Mouse (Mus musculus): ENCODE measurements around the gene Hbs1l. TPM values are rescaled to one million over a fixed set of nuclear protein-coding genes. Genes with fewer than 3 reads are reported as not detected.

The Hbs1l gene
- 10 to 100 TPM; 70.1 to 74.9 TPM for total RNA-seq (2021)

DNA sequence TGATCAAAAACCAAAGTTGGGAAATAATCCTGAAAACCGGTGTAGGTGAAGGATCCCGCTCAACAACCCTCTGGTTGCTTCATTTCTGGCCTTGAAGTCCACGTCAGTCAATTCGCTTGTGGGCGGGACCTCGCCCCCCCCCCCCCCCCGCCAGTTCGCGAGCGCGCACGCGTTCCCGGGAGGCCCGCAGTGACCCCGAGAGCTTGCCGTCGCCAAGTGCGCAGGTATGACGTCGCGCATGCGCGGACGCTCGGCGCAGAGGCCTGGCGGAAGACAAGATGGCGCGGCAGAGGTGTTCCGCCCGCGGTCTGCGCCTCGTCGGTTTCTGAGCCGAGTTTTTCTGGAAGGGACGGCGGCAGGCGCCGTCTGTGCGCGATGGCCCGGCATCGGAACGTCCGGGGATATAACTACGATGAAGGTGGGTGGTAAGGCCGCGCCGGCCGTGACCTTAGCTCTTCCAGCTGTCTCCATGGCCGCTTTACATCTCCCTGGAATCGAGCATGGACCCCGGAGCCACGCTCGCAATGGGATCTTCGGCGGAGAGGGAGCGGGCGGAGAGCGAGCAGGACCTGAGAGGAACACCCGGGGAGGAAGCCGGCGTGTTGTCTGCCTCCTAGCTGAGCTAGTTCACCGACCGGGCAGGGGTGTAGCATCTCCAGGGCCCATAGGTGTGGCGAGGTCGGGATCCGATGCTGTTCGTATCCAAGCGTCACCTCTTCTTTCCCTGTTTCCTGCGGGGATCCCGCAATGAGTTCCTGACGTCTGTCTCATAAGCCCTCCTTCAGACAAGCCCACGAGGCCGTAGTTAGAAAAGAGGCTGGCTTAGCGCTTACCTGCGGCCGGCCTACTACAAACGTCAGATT is at the start of gene Hbs1l:
Gene Hbs1l, plus strand, starts transcription at position 221 of the 863 bp plus-strand sequence.
- intact Hi-C loops (cut with DNase I): no loop called here
- DNase-seq (ENCODE audit: low spot score): peak; percentile 85

DNA sequence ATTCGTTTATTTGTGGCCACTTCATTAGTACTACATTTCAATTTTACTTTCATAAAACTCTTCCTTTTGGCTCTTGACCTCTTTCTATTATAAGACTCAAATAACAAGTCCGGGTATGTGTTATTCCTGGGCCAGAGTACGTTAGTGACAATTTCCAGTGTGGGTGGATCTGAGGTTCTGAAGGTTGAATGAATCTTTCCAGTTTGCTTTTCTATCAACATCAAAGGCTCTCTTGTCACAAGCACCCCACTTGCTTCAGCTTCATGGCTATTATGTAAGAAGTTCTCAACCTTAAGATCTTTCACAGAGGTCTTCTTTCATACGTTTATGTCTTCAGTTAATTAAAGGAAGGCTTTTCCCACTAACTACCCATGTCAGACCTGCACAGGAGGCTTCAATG is 47.2 kb upstream of the Hbs1l start:
- DNase-seq (ENCODE audit: low spot score): no peak
- intact Hi-C loops (cut with DNase I): no loop called here

DNA sequence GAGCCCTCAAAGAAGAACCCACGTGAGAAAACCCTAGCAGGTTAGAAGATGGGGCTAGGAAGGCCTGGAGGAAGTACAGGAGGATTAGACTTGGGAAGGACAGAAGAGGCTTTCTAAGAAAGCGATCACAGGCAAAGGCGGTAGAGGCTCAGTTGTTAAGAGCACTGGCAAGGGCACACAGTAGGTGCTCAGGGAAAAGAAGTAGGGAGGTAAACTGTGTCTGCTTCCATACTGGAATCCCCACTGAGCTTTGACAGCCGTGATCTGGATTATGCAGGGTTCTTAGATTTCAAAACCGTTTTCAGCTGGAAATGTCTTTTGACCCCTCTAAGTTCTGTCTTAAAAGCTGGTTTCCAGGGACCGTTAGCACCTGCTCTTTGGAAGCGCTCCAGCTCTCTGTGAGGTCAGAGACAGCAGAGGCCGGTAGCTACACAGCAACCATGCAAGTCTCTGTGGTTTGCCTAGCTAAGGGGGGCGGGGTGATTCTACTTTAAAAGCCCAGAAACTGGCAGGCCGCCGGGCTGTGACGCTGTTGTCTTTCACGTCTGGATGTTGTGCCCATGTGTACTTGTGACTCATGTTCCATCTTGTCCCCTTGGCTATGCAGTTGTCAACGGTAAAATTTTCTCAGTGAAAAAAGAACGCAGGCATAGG is 43.8 kb upstream of the Hbs1l start:
- intact Hi-C loops (cut with DNase I): no loop called here
- DNase-seq (ENCODE audit: low spot score): no peak

DNA sequence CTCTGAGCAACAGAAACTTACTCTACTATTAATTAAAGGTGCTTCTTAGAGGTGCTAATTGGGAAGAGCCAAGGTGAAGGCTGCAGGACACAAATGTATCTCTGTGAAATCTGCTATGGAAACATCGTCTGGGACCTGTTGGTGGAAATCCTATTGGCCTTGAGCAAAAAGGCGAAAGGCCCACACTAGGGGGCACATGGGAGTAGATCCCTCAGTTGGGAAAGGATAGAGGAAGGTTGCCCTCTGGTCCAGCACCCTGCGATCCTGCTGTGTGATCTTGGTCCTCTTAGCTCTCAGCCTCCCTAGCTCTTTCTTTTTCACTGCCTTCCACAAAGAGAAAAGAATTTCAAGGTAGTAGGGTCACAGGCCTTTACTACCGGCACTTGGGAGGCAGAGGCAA is 43.0 kb upstream of the Hbs1l start:
- DNase-seq (ENCODE audit: low spot score): no peak

DNA sequence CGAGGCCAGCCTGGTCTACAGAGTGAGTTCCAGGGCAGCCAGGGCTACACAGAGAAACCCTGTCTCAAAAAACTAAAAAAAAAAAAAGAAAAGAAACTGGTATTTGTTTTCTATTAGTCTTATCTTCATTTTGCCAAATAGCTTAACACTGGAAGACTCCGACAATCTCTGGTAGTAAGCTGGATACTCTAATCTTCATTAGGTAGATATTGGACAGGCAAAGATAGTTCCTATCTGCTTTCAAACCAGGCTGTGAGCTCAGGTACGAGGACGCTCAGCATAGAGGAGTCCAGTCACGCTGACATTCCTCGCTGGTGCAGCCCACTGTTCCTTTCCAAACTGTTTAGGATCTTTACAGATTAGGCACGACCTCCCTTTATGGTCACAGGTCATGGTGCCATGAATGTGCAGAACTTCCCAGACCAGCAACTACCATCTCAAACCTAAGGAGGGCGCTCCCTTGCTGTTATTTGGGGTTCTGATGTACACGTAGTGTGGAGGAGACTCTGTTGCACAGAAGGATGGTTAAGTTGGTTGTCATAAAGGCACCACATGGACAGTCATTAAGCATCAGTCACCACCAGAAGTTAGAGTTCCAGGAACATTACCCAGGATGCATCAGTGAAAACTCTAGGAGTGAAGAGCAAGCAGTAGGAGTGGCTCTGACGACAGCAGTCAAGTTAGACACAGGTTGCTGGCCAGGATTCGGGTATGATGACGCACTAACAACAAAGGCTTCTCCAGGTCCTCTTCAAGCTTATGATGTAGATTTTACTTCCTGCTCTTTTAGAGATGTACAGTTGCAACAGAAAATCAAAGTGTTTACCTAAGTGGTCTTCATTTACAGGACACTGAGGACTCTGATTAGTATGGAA is 41.3 kb upstream of the Hbs1l start:
- no peak for DNase-seq (ENCODE audit: low spot score)

More for the DNA sequence above, 43.0 kb upstream of the Hbs1l start:
- intact Hi-C loops (cut with DNase I): no loop called here

DNA sequence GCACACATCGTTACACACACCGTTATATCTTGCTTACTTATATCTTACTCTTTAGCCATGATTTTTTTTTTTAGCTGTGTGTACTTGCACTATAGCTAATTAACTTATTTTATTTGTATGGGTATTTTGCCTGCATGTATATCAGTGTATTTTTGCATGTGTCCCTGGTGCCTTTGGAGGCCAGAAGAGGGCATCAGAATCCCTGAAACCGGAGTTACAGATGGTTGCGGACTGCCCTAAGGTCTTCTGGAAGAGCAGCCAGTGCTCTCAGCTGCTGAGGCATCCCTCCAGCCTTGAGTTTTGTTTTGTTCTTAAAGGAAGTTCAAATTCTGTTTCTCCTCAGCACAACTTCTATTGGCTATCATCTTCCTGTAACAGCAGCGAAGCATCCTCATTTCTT is 38.5 kb upstream of the Hbs1l start:
- intact Hi-C loops (cut with DNase I): no loop called here
- DNase-seq (ENCODE audit: low spot score): no peak

More for the DNA sequence above, 41.3 kb upstream of the Hbs1l start:
- intact Hi-C loops (cut with DNase I): no loop called here

DNA sequence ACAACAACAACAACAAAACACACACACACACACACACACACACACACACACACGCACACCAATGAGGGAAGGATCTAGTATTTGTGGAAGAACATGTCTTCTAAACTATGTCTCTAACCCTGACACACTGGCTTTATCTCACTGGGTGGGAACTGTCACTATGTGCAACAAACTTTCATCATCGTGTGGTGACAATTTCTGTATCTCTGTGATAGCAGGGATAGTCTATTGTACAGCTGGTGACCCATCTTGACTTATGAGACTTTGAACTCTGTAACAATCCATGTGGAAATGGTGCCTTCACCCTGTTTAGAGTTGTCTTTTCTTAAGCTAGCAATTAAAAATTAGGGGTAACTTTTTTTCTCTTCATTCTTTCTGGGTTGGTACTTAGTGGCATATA is 36.1 kb upstream of the Hbs1l start:
- no peak for DNase-seq (ENCODE audit: low spot score)
- intact Hi-C loops (cut with DNase I): no loop called here

DNA sequence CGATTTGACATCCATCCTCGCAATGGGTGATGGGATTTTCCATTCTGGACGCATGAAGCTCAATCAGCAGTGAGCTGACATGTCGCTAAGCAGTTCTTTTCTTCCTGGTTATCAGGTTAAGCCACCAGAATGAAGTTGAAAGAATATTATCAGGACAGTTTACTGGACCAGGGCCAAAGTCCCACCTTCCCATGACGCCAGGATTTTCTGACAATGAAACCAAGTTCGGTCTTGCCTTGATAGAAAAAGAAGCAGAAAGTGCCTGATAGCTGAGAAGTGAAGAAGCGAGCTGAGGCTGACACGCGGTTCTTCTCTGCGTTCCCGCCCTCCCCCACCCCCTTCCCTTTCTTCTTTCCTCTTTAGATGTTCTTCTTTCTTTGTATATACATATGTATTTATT is 30.6 kb upstream of the Hbs1l start:
- intact Hi-C loops (cut with DNase I): no loop called here
- DNase-seq (ENCODE audit: low spot score): no peak

DNA sequence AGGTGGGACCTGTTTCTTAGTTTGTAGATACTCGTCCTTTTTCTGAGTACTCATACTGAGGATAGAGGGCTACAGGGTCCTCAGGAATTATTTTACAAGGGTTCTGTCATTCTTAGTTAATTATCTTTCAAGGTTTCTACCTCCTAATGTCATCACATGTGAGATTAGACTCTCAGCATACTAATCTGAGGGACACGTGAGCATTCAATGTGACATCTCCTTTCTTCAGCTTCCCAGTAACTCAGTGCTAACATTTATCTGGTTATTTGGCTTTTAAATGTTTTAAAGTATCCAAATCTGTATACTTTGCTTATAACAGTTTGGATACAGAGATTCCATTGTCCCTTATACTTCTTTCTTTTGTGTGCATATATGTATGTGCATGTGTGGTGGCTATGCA is 28.3 kb upstream of the Hbs1l start:
- intact Hi-C loops (cut with DNase I): no loop called here
- DNase-seq (ENCODE audit: low spot score): no peak

DNA sequence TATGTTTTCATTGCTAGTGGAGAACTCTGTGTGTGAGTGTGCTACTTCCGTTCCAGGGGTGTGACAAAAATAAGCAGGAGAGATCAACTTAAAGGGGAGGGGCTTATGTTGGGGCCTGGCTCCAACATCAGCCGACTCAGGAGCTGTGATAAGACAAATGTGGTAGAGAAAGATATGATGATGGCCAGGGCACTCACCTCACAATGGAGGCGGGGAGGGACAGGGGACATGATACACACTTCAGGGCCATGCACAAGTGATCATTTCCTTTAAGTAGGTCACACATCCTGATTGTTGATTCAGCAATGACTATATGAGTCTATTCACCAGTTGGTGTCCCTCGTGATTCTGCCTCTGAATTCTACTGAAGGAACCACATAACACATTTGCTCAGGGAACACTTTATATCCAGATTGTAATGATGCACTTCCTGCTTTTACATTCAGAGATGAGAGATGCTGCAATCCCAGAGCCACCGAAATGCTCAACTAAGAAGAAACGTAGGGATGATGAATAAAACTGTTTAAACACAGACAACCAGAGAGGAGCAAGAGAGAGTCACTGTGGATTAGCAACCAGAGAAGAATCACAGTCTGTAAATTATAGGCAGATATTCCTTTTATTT is 26.9 kb upstream of the Hbs1l start:
- DNase-seq (ENCODE audit: low spot score): no peak
- intact Hi-C loops (cut with DNase I): no loop called here

DNA sequence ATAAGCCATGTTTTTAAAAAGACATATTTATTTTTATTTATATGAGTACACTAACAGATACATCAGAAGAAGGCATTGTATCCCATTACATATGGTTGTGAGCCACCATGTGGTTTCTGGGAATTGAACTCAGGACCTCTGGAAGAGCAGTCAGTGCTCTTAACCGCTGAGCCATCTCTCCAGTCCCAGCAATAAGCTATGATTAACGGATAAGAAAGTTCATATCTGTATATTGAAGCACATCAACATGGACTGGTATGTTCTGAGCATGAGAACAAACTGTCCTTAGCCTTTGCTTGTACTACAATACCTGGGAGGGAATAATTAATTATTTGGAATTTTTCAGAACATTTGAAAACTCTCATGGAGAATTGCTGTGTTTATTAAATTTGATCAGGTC is 25.9 kb upstream of the Hbs1l start:
- intact Hi-C loops (cut with DNase I): no loop called here
- DNase-seq (ENCODE audit: low spot score): no peak

DNA sequence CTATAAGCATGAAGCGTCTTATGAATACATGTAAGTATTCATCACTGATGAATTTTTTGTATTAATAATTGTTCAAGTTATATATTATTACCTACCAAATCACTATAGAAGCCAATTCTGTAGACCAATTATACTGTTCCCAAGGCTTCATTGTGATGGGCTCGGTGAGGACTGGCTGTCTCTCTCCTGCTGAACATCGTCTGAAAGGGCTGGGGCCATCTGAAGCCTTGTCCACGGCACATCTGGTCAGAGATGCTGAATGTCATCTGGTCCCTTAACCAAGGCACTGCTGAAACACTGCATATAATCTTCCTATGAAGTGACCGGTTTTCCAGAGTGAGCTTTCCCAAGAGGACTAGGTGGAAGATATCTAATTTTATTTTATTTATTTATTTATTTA is 24.9 kb upstream of the Hbs1l start:
- DNase-seq (ENCODE audit: low spot score): no peak

DNA sequence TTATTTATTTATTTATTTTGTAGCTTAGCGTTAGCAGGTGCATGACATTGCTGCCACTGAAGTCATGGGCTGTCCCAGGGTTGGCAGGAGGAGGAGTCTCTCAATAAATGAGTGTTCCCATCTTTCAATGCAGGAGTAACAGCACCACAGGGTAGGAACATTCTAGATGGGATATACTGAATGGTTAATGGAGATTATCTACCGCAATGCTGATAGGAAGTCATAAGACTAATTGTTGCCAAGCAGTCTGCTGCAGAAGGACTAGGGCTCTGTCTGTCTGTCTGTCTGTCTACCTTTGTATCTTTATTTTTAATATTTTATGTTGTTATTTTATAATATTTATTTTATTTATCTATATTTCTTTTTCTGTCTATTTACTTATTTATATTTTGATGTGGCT is 24.5 kb upstream of the Hbs1l start:
- no peak for DNase-seq (ENCODE audit: low spot score)
- intact Hi-C loops (cut with DNase I): no loop called here

More for the DNA sequence above, 24.9 kb upstream of the Hbs1l start:
- intact Hi-C loops (cut with DNase I): no loop called here

DNA sequence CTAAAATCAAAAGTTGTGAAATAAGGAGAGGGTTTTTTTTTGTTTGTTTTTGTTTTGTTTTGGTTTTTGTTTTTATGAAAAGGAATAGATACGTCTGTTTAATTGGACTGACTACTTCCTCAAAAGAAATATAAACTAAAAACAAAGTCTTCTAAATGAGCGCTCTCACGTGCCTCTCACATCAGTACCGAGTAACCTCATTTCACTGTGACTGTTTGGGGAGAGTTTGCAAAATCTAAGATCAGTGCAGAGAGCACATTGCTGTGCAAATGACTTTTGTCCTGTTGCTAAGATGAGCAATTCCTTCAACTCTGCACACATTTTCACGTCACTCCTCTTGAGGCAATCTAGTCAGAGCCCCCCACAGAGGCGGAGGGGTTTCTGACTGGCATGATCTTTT is 24.0 kb upstream of the Hbs1l start:
- intact Hi-C loops (cut with DNase I): no loop called here
- DNase-seq (ENCODE audit: low spot score): no peak

DNA sequence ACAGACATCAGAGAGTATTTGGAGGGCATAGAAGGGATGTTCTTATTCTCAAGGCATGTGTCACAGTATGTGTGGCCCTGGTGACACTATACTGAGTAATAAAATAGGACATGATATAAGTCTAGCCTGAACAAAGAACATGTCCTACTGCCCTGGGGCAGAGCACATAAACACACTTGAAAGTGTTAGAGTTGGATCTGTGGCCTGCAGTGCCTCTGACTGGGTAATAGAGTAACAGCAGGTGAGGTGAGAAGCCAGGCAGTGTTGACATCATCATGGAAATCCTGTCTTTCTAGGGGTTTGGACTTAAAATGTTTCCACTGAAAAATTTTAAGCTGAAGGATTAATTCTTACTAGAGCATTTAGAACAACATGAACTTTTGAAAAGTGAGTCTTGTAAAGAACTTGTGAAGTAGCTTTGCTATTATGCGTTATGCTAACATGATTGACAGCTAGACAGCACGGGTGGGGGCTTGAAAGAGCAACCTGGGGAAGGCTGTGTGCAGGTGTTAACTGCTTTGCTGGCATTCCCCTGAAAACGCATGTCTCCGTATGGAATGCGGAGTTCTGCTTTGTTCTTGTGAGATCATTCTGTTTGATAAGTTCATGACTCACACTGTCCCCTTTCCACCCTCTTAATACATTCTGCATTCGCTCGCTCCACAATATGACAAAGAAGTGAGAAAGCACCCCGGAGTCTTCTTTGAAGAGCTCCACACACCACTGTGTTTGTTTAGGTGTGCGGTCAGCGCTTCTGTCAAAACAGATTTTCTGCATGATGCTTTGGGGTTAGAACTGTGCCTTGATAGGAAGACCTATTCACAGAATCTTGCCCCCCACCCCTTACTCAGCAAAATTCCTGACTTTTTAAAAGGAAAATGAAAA is 8.3 kb upstream of the Hbs1l start:
- intact Hi-C loops (cut with DNase I): no loop called here

DNA sequence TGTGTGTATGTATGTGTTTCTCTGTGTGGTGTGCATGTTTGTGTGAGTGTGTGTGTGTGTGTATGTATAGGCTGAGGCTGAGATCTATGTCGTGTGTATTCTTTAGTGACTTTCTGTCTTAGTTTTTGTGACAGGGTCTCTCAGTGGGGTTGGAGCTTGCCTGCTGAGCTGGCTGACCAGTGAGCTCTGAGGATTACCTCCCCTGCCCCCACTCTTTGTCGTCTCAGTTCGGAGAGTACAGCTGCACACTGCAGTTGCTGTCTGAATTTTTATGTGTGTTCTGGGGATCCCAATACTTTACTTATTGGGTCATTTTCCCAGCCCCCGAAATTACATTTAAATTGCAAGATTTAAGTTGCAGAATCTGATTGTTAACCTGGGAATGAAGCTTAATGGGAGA is 4.6 kb upstream of the Hbs1l start:
- intact Hi-C loops (cut with DNase I): no loop called here

More for the DNA sequence above, 8.3 kb upstream of the Hbs1l start:
- DNase-seq (ENCODE audit: low spot score): no peak

DNA sequence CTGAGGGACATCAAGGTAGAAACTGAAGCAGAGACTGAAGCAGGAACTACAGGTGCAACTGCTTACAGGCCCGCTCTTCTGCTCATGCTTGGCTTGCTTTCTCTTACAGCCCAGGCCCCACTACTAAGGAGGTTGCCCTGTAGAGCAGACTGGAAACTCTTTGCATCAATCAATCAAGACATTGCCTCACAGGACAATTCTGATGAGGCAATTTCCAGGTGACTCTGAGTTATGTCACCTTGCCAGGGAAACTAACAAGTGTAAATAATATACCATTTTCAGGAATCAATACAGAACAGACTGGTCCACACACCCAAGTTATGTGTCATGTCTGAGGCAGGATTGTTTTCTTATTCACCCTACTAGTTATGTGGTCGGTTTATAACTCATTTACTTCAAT is 1.6 kb upstream of the Hbs1l start:
- intact Hi-C loops (cut with DNase I): no loop called here
- DNase-seq (ENCODE audit: low spot score): no peak

More for the DNA sequence above, 4.6 kb upstream of the Hbs1l start:
- no peak for DNase-seq (ENCODE audit: low spot score)

DNA sequence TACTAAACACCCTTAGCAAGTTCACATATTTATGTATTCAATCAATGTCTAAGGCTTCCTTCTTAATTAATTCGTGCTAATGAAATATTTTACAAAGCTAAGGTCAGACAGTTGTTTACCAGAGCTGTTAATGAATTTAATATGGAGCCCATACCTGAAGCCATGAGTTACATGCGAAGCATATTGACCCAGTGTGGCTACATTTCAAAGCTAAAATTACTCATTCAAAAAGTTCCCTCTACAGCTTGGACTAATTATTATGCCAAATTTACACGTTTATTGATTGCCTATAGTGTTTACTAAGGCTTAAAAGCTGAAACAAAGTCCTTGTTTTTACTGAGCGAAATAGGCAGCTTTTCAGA is 401 bp upstream of the Hbs1l start:
- intact Hi-C loops (cut with DNase I): no loop called here

DNA sequence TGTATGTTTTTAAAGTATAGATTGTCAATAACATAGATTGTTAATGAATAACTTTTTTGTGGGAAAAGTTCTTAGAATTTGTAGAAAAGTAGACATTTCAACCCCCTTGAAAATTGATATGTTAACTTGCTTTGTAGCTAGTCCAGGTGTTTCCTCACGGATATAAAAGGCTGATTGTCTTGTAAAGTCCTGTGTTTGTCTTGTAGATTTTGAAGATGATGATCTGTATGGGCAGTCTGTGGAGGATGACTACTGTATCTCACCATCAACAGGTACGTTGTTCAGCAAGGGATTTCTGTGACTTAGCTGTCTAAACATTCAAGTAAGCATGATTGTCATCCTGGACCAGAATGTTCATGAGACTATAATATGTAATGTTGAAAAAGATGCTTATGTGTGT is 3.2 kb downstream of the Hbs1l start:
- no peak for DNase-seq (ENCODE audit: low spot score)
- intact Hi-C loops (cut with DNase I): no loop called here

More for the DNA sequence above, 401 bp upstream of the Hbs1l start:
- no peak for DNase-seq (ENCODE audit: low spot score)
